Mouse (Mus musculus) urinary bladder, postnatal 25 days (tissue): ENCODE measurements around the gene 1700020N01Rik.

Experiments used
- DNase-seq: peaks from one replicate; pipeline ENCODE4 v3.0.0; 2022; ENCODE audit warnings: low spot score

Gene 1700020N01Rik

GRCm38 (mm10) chr10:21669750-21670161, 76.8 kb downstream of the 1700020N01Rik start:
- DNase-seq = no peak

GRCm38 (mm10) chr10:21670168-21670567, 77.2 kb downstream of the 1700020N01Rik start:
- no peak for DNase-seq
